Mouse (Mus musculus) layer of hippocampus, postnatal 10 days (tissue): Measurements from ENCODE around the gene Cdkn1a. TPM values are rescaled to one million over a fixed set of nuclear protein-coding genes. Genes with fewer than 3 reads are reported as not detected.
"Not testable (repeated sequence)": the region's sequence is repeated elsewhere in the genome, so short reads cannot be mapped to it uniquely, and the experiment has no call there.

Source experiments
- DNase-seq, 2 experiments: peaks; one replicate each; pipeline ENCODE4 v3.0.0; 2021; ENCODE audit warnings: low spot score in 2 of 2
- long read RNA-seq: library from polyadenylated mRNA; stranded (forward); transcript quantifications from one replicate; pipeline ENCODE4 v2.0.0, GENCODE M21; 2023
- total RNA-seq, 2 experiments: library from RNA; stranded (reverse); gene quantifications; 2 replicates each; pipeline ENCODE4 v1.2.3; 2021

Gene Cdkn1a
- total RNA-seq, result 10 to 100 TPM; 23.6 to 29.4 TPM
- long read RNA-seq, partial matches to known transcripts, result 0 of 5 reads
- long read RNA-seq, other reads (novel, unspliced or antisense), result 1 of 5 reads

GRCm38 (mm10) chr17:29090776-29091175 lies at the start of gene Cdkn1a:
Cdkn1a (plus strand) TSS chr17:29090976.
- DNase-seq, result no peak

DNA sequence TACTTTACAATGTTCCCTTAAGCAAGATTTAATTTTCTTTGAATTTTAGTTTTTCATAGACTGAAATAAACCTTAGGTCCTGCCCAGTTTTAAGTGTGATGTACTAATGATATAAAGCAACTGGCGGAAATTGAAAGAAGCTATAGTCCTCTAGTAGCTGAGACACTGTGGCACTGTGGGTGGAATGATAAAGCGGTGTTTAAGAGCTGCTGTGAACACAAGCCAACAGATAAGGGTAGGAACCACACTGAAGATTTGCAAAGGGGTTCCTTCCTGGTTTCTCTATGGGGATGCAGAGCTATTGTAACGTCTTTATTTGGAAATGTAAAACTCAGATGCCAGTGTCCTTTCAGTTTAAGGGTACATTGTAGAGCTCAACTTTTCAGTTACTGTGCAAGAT lies 49.1 kb upstream of the Cdkn1a start:
- not testable (repeated sequence) for DNase-seq

- DNase-seq, result no peak
Observed at GRCm38 (mm10) chr17:29042569-29042968, 48.2 kb upstream of the Cdkn1a start.

GRCm38 (mm10) chr17:29043583-29043982 lies 47.2 kb upstream of the Cdkn1a start:
- DNase-seq, result no peak

DNA sequence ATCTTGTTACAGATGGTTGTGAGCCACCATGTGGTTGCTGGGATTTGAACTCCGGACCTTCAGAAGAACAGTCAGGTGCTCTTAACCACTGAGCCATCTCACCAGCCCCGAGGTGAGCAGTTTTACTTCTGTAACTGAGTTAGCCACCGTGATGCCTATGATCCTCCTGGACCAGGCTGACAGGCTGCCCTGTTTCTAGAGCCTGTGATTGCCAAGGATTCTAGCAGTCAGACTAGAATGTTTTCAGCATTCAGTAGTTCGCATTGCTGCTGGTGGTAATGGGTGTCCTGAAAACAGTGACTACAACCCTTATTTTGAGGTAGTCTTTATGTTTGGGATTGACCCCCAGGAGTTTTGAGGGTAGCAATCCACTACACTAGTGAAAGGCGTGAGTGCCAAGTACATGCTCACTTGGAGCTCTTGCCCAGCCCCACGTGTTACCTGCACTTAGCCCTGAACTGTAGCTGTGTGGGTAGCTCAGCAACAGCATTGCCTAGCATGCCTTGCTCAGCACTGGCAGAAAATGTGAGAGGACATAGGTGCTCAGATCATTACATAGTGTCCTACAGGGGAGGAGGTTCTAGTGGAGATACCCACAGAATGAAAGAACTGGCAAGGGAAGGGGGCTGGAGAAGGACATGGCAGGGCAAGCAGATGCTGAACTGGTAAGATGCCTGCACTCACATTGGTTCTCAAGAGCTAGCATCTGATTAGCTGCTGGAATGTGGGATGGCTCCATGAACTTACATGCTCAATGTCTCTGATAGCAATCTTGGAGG lies 46.4 kb upstream of the Cdkn1a start:
- no peak for DNase-seq

GRCm38 (mm10) chr17:29044925-29045319 lies 45.9 kb upstream of the Cdkn1a start:
- DNase-seq, result no peak

- DNase-seq, result no peak
Observed at GRCm38 (mm10) chr17:29045741-29046530, 44.8 kb upstream of the Cdkn1a start.

DNA sequence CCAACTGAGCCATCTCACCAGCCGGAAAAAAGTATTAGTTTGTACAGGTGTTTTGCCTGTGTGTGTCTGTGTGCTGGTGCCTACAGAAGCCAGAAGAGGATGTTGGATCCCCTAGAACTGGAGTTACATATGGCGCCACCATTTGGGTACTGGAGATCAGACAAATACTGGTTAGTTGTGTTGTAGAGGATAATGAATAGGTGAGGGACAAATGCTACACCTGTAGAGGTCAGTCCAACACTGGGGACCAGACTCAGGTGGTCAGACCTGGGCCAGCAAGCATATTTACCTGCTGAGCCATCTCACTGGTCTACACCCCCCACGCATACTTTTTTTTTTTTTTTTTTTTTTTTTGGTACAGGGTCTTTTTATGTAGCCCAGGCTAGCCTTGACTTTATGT lies 43.9 kb upstream of the Cdkn1a start:
- no peak for DNase-seq

DNA sequence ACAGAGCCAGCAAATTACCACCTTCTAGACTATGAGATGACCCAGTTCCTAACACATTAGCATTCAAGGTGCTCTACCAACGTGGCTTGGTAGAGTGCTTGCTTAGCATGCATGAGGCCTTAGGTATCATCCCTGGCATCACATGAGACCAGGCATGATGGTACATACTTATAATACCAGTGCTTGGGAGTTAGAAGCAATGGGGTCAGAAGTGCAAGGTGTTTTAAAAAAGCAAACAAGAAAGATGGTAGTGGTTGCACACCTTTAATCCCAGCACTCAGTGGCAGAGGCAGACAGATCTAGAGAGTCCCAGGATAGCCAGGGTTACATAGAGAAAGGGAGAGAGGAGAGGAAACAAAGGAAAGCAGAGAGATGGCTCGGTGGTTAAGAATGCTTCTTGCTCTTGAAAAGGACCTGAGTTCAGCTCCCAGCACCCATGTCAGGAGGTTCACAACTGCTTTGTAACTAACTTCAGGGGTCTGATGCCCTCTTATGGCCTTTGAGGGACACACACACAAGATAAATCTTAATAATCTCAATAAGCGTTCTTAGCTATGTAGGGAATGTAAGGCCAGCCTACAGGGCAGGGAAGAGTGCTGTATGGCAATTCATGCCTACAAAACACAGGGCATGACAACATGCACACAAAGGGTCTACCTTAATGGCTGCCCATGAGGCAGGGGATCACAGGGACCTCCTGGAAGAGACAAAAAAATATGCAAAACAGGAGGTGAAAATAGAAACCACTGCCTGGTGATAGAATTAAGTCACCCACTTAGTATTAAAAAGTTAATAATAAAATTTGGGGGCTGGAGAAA lies 42.9 kb upstream of the Cdkn1a start:
- no peak for DNase-seq

DNA sequence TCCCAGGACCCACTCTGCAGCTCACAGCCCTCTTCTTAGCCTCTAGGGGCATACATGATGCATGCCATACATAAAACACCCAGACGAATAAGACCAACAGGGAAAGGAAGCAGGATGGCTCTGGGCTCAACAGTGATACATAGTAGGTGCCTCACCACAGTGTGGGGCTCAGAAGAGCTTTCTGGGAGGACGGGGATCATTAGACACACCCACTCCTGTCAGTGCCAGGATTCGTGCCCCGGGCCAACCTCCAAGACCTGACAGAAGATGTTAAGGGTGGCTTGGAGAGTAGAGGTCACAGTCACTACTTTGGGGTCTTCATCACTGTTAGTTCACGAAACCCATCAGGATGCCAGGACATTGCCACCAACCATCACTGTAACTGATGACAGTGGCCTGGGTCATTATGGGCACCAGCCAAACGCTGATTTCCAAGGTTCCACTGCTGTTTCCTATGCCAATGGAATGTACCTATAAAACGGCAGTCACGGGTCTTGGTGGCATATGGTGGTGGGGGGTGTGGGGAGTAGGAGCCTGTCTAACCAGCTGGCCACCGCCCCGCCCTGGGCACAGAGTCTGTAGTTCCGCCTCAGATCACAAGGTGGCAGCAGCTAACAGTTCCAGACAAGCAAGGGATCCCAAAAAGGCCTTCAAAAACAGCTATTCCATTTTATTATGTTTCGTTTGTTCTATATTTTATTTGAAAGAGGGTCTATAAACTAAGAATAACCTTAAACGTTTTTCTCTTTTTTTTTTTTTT lies 41.8 kb upstream of the Cdkn1a start:
- peak; percentile 96 to 97 for DNase-seq

DNA sequence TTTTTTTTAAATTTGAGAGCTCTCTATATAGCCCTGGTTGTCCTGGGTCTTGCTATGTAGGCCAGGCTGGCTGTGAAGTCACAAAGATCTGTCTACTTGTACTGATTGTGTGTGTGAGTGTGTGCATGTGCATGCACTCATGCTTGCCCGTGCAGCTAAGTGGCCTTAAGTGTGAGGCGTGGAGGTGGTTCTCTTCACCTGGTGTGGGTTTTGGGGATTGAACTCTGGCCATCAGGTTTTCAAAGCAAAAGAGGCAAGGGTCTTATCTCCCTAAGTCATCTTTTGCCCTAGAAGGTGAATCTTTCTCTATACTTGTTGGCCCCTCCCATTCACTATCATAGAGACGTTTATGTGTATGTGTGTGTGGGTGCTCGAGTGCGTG lies 41.3 kb upstream of the Cdkn1a start:
- DNase-seq, result no peak

GRCm38 (mm10) chr17:29049923-29050322 lies 40.9 kb upstream of the Cdkn1a start:
- DNase-seq, result no peak

GRCm38 (mm10) chr17:29050791-29051190 lies 40.0 kb upstream of the Cdkn1a start:
- DNase-seq, result peak; percentile 38 to 50

- no peak for DNase-seq
Observed at GRCm38 (mm10) chr17:29053067-29053466, 37.7 kb upstream of the Cdkn1a start.

GRCm38 (mm10) chr17:29053841-29054240 lies 36.9 kb upstream of the Cdkn1a start:
- DNase-seq, result no peak

DNA sequence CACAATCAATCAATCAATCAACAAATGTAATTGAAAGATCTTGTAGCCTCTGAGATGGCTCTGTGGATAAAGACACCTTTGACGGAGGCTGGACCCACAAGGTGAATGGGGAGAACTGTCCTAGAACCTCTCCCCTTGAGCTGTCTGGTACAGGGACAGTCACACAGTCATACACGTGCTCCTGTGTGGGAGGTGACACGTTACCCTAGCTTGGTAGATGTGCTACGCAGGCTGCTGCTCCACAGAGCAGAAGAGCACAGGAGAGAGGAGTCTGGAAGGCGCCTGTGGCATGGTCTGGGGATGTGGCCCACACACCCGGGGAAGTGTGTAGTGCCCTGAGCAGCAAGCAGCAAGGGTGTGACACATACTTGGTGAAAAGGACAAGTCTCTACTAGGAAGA lies 36.3 kb upstream of the Cdkn1a start:
- DNase-seq, result no peak

DNA sequence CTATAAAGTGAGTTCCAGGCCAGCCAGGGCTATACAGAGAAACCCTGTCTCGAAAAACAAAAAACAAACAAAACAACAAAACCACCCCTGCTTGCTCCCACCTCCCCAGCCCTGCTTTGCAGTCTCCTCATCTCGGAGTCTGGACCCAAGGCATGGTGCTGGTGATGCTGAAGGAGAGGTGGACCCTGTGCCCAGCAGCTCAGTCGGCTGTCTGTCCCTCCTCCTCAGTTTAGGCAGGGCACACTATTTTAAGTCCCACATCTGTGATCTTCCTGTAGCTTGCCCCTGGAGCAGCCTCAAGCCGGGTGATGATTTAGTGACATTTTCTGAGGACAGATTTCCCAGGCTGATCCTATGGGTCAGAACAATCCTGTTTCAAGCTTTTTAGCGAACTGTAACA lies 35.2 kb upstream of the Cdkn1a start:
- DNase-seq, result no peak

- DNase-seq, result no peak
Observed at GRCm38 (mm10) chr17:29056207-29056606, 34.6 kb upstream of the Cdkn1a start.

GRCm38 (mm10) chr17:29056699-29057151 lies 34.1 kb upstream of the Cdkn1a start:
- DNase-seq, result no peak

DNA sequence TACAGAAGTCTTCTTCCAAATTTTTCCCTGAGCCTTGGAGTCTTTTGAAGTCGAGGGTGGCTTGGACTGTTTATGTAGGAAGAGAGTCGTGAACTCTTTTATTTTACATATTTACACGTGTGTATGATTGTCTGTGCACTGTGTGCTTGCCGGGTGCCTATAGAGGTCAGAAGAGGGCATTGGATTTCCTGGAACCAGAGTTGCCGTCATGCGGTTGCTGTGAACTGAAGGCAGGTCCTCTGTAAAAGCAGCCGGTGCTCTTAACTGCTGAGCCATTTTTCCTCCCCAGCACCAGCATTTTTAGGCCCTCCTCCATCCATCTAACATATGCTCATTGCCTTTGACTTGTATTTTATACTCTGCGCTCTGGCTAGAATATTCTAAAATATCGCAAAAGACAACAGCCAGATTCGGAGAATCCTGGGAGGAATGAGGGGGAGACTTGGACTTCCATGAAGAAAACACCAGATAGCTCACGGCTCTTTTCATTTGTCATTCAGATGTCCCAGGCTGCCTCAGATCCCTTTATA lies 33.4 kb upstream of the Cdkn1a start:
- DNase-seq, result no peak
